Mouse (Mus musculus) lung, embryonic 16.5 days (tissue): ENCODE data around the gene Mxi1. TPM values are rescaled to one million over a fixed set of nuclear protein-coding genes. Genes with fewer than 3 reads are reported as not detected.

Source experiments
- ATAC-seq: fragments of 200-750 bp; cut with Nextera tagmentation; 2 replicates; pipeline ENCODE4 v1.8.0; 2017; ENCODE audit warnings: low read depth, mild to moderate bottlenecking, moderate library complexity
- H3K27ac ChIP-seq: fragments of 300-500 bp; sonication (generic); 2 replicates; pipeline ENCODE4 v1.5.1; 2014; ENCODE audit warnings: mild to moderate bottlenecking, control low read depth, low read length
- H3K27me3 ChIP-seq: fragments of 300-500 bp; sonication (generic); 2 replicates; pipeline ENCODE4 v1.6.1; 2014; ENCODE audit warnings: low read depth, low read length, mixed read lengths; ENCODE audit not compliant: control insufficient read depth, insufficient read depth
- H3K36me3 ChIP-seq: fragments of 300-500 bp; sonication (generic); 2 replicates; pipeline ENCODE4 v1.6.1; 2014; ENCODE audit warnings: low read length; ENCODE audit not compliant: control insufficient read depth, insufficient read depth
- H3K4me1 ChIP-seq: fragments of 300-500 bp; sonication (generic); replicated peaks from 2 replicates; pipeline ENCODE4 v1.6.1; 2014; ENCODE audit warnings: low read length, mixed read lengths; ENCODE audit not compliant: control insufficient read depth, insufficient read depth
- H3K4me2 ChIP-seq: fragments of 300-500 bp; sonication (generic); 2 replicates; pipeline ENCODE4 v1.6.1; 2014; ENCODE audit warnings: low read depth, low read length, control low read depth
- H3K4me3 ChIP-seq: fragments of 300-500 bp; sonication (generic); 2 replicates; pipeline ENCODE4 v1.5.1; 2014; ENCODE audit warnings: mild to moderate bottlenecking, low read length, control low read depth
- H3K9ac ChIP-seq: fragments of 300-500 bp; sonication (generic); 2 replicates; pipeline ENCODE4 v1.6.1; 2014; ENCODE audit warnings: low read length, control low read depth
- H3K9me3 ChIP-seq: fragments of 300-500 bp; sonication (generic); 2 replicates; pipeline ENCODE4 v1.6.1; 2016; ENCODE audit warnings: low read length; ENCODE audit not compliant: control insufficient read depth
- WGBS: fragments of 180-500 bp; shearing (Covaris S2); extraction: QIAGEN DNeasy Blood & Tissue Kit; methylation state at CpG from one replicate; pipeline ENCODE4 v1.1.7; 2014; 5-methylcytosine and 5-hydroxymethylcytosine counted together
- polyA plus RNA-seq: library from polyadenylated mRNA; unstranded; fragments of >200 nt; fragmentation: Nextera tagmentation; extraction: Ambion mirVana; gene quantifications from 2 replicates; pipeline ENCODE4 v1.2.1, GENCODE M21; 2015

The Mxi1 gene
- polyA plus RNA-seq, 1 experiment from 2014 or later, result 22.6 TPM

GRCm38 (mm10) chr19:53369469-53370043 lies 59.2 kb downstream of the Mxi1 start:
- no peaks in the 10 kb centered on the region for H3K9me3 ChIP-seq
- no peaks in the 10 kb centered on the region for H3K27me3 ChIP-seq
- H3K4me3 ChIP-seq, result no peak overlapping the region
- ATAC-seq, result peak; percentile 31
- peak overlapping the region; percentile 30; the same call in 1 of the 2 replicates for H3K4me2 ChIP-seq
- peaks cover 7% of the 10 kb centered on the region for H3K36me3 ChIP-seq
- H3K9ac ChIP-seq, result no peak overlapping the region
- H3K4me1 ChIP-seq, result peaks cover 23% of the 10 kb centered on the region
- H3K27ac ChIP-seq, result no peak overlapping the region
- 25% methylated on average over 14 of the region's 14 CpGs for WGBS

GRCm38 (mm10) chr19:53370233-53370632 lies 59.9 kb downstream of the Mxi1 start:
- Histone ChIP-seq H3K9me3 (no peaks in the 10 kb centered on the region), H3K36me3 (peaks cover 12% of the 10 kb centered on the region), H3K9ac (no peak overlapping the region), H3K4me2 (no peak overlapping the region), H3K4me3 (no peak overlapping the region), H3K4me1 (peaks cover 19% of the 10 kb centered on the region), H3K27me3 (no peaks in the 10 kb centered on the region), H3K27ac (no peak overlapping the region; the same call in 1 of the 2 replicates)
- 69% methylated on average over 15 of the region's 15 CpGs for WGBS
- ATAC-seq, result peak; percentile 42; the same call in 1 of the 2 replicates

GRCm38 (mm10) chr19:53371666-53372065 lies 61.3 kb downstream of the Mxi1 start, which contains the start of gene Gm10197:
Gene Gm10197, minus strand, starts transcription at chr19:53371766.
- no peak within 1 kb of the TSS for H3K27ac ChIP-seq
- no peak for ATAC-seq
- 73% methylated on average over 13 of the region's 13 CpGs for WGBS
- H3K4me2 ChIP-seq, result no peak within 1 kb of the TSS
- no peak within 1 kb of the TSS for H3K9ac ChIP-seq
- no peaks in the 10 kb centered on the region for H3K27me3 ChIP-seq
- H3K36me3 ChIP-seq, result peaks cover 19% of the 10 kb centered on the region
- no peaks in the 10 kb centered on the region for H3K9me3 ChIP-seq
- no peak within 1 kb of the TSS for H3K4me3 ChIP-seq
- peaks cover 9% of the 10 kb centered on the region; the same call in 1 of the 2 replicates for H3K4me1 ChIP-seq

GRCm38 (mm10) chr19:53373570-53373969 lies 63.3 kb downstream of the Mxi1 start:
- no peaks in the 10 kb centered on the region for H3K27me3 ChIP-seq
- H3K4me1 ChIP-seq, result peaks cover 9% of the 10 kb centered on the region; the same call in 1 of the 2 replicates
- no peak overlapping the region for H3K27ac ChIP-seq
- ATAC-seq, result no peak
- no peaks in the 10 kb centered on the region for H3K9me3 ChIP-seq
- H3K9ac ChIP-seq, result no peak overlapping the region
- H3K4me2 ChIP-seq, result no peak overlapping the region
- peaks cover 25% of the 10 kb centered on the region for H3K36me3 ChIP-seq
- WGBS, result 77% methylated on average over 2 of the region's 2 CpGs
- H3K4me3 ChIP-seq, result no peak overlapping the region

GRCm38 (mm10) chr19:53375299-53375698 lies 65.0 kb downstream of the Mxi1 start:
- no peak overlapping the region for H3K9ac ChIP-seq
- H3K9me3 ChIP-seq, result no peaks in the 10 kb centered on the region
- no peak for ATAC-seq
- no peak overlapping the region for H3K4me2 ChIP-seq
- peaks cover 32% of the 10 kb centered on the region for H3K36me3 ChIP-seq
- H3K4me1 ChIP-seq, result peaks cover under 1% of the 10 kb centered on the region; the same call in 1 of the 2 replicates
- H3K27ac ChIP-seq, result no peak overlapping the region
- no peak overlapping the region for H3K4me3 ChIP-seq
- H3K27me3 ChIP-seq, result no peaks in the 10 kb centered on the region
- WGBS, result 86% methylated on average over 6 of the region's 6 CpGs

- Histone ChIP-seq H3K36me3 (peaks cover 32% of the 10 kb centered on the region), H3K27me3 (no peaks in the 10 kb centered on the region), H3K9me3 (no peaks in the 10 kb centered on the region), H3K4me2 (no peak overlapping the region), H3K27ac (no peak overlapping the region), H3K4me3 (no peak overlapping the region), H3K4me1 (no peaks in the 10 kb centered on the region), H3K9ac (no peak overlapping the region)
- WGBS, result 87% methylated on average over 9 of the region's 9 CpGs
- no peak for ATAC-seq
Measured at GRCm38 (mm10) chr19:53375816-53376215, 65.5 kb downstream of the Mxi1 start.

- no peaks in the 10 kb centered on the region for H3K4me1 ChIP-seq
- no peaks in the 10 kb centered on the region for H3K9me3 ChIP-seq
- no peak overlapping the region; the same call in 1 of the 2 replicates for H3K27ac ChIP-seq
- ATAC-seq, result no peak
- WGBS, result 60% methylated on average over 8 of the region's 8 CpGs
- H3K4me2 ChIP-seq, result no peak overlapping the region
- no peak overlapping the region for H3K9ac ChIP-seq
- H3K4me3 ChIP-seq, result no peak overlapping the region
- H3K27me3 ChIP-seq, result no peaks in the 10 kb centered on the region
- H3K36me3 ChIP-seq, result peaks cover 37% of the 10 kb centered on the region
Measured at GRCm38 (mm10) chr19:53377652-53378051, 67.3 kb downstream of the Mxi1 start.

- no peaks in the 10 kb centered on the region for H3K27me3 ChIP-seq
- WGBS, result 89% methylated on average over 10 of the region's 10 CpGs
- no peaks in the 10 kb centered on the region for H3K9me3 ChIP-seq
- H3K36me3 ChIP-seq, result peaks cover 44% of the 10 kb centered on the region
- H3K27ac ChIP-seq, result no peak overlapping the region
- H3K9ac ChIP-seq, result no peak overlapping the region
- H3K4me1 ChIP-seq, result no peaks in the 10 kb centered on the region
- H3K4me2 ChIP-seq, result no peak overlapping the region
- ATAC-seq, result no peak
- no peak overlapping the region for H3K4me3 ChIP-seq
Measured at GRCm38 (mm10) chr19:53378421-53378820, 68.1 kb downstream of the Mxi1 start.

GRCm38 (mm10) chr19:53383336-53383735 lies 73.0 kb downstream of the Mxi1 start:
- no peaks in the 10 kb centered on the region for H3K9me3 ChIP-seq
- H3K4me3 ChIP-seq, result no peak overlapping the region
- ATAC-seq, result no peak
- no peak overlapping the region for H3K4me2 ChIP-seq
- H3K27ac ChIP-seq, result no peak overlapping the region
- WGBS, result 94% methylated on average over 15 of the region's 15 CpGs
- no peaks in the 10 kb centered on the region for H3K27me3 ChIP-seq
- peaks cover 49% of the 10 kb centered on the region for H3K36me3 ChIP-seq
- no peak overlapping the region for H3K9ac ChIP-seq
- H3K4me1 ChIP-seq, result no peaks in the 10 kb centered on the region; the same call in 1 of the 2 replicates
